Mouse (Mus musculus): ENCODE data around the gene Nol7. TPM values are rescaled to one million over a fixed set of nuclear protein-coding genes. Genes with fewer than 3 reads are reported as not detected.

Nol7 gene
- polyA plus RNA-seq, 1 experiment from 2014 or later: 94.3 TPM

DNA sequence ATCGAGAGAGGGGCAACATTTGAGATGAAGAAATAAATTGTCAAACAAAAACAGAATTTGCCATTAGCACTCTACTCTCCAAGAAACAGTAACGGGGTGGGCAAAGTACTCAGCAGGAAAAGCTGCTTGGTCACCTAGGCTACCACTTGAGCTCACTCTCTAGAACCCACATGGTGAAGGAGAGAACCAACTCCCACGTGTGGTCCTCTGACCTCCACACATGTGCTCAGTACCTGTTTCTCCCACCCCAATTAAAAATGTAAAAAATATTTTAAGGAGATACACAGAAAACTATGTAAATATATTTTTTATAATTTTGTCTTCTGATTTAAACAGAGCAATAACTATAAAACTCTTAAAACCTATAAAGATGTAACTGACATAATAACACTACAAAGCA is 49.5 kb downstream of the Nol7 start:
- Histone ChIP-seq H3K4me3 (ENCODE audit: inconsistent target) (no peak overlapping the region), H3K27ac (no peak overlapping the region), H3K36me3 (ENCODE audit: inconsistent target) (no peaks in the 10 kb centered on the region), H3K79me2 (ENCODE audit: inconsistent target) (peaks cover 100% of the 10 kb centered on the region)
- WGBS (ENCODE audit: missing documents): 62% methylated on average over 3 of the region's 3 CpGs

GRCm38 (mm10) chr13:43450686-43451085 is 52.5 kb downstream of the Nol7 start:
- H3K27ac ChIP-seq: no peak overlapping the region
- no peaks in the 10 kb centered on the region for H3K36me3 ChIP-seq (ENCODE audit: inconsistent target)
- WGBS (ENCODE audit: missing documents): 100% methylated on average over 3 of the region's 3 CpGs
- peaks cover 100% of the 10 kb centered on the region for H3K79me2 ChIP-seq (ENCODE audit: inconsistent target)
- no peak overlapping the region for H3K4me3 ChIP-seq (ENCODE audit: inconsistent target)

GRCm38 (mm10) chr13:43452177-43452576 is 54.0 kb downstream of the Nol7 start:
- Histone ChIP-seq H3K4me3 (ENCODE audit: inconsistent target) (no peak overlapping the region), H3K79me2 (ENCODE audit: inconsistent target) (peaks cover 100% of the 10 kb centered on the region)
- WGBS (ENCODE audit: missing documents): 88% methylated on average over 2 of the region's 2 CpGs

GRCm38 (mm10) chr13:43452843-43453605 is 54.8 kb downstream of the Nol7 start:
- no peak overlapping the region for H3K27ac ChIP-seq
- peaks cover 100% of the 10 kb centered on the region for H3K79me2 ChIP-seq (ENCODE audit: inconsistent target)
- no peaks in the 10 kb centered on the region for H3K36me3 ChIP-seq (ENCODE audit: inconsistent target)
- no peak overlapping the region for H3K4me3 ChIP-seq (ENCODE audit: inconsistent target)
- WGBS (ENCODE audit: missing documents): 33% methylated on average over 7 of the region's 7 CpGs

More at GRCm38 (mm10) chr13:43452177-43452576, 54.0 kb downstream of the Nol7 start:
- no peak overlapping the region for H3K27ac ChIP-seq
- no peaks in the 10 kb centered on the region for H3K36me3 ChIP-seq (ENCODE audit: inconsistent target)

DNA sequence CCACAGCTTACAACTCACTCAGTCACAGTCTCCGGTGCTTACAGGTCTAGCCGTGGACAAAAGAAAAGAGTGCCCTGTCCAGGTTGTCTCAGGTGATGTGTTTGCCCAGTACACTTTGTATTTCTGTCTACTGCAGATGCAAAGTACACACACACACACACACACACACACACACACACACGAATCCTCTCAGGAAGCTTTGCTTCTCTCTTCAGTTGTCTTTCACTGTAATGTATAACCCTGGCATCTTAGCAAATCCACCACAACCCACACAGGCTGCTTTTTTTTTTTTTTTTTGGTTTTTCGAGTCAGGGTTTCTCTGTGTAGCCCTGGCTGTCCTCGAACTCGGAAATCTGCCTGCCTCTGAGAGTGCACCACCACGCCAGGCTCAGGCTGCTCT is 56.2 kb downstream of the Nol7 start:
- H3K27ac ChIP-seq: no peak overlapping the region
- H3K36me3 ChIP-seq (ENCODE audit: inconsistent target): no peaks in the 10 kb centered on the region
- H3K4me3 ChIP-seq (ENCODE audit: inconsistent target): no peak overlapping the region
- WGBS (ENCODE audit: missing documents): 67% methylated on average over 5 of the region's 7 CpGs
- peaks cover 100% of the 10 kb centered on the region for H3K79me2 ChIP-seq (ENCODE audit: inconsistent target)

Other genes starting within 250 kb of the Nol7 start
- 9.1 to 16.9 TPM (median 10.5 TPM) in 3 replicates for gene Tbc1d7, start 226.9 kb upstream of the Nol7 start, polyA plus RNA-seq (2018)
- gene Gfod1, start 94.2 kb upstream of the Nol7 start, polyA plus RNA-seq (2018): 0.07 to 0.46 TPM (median 0.28 TPM) in 3 replicates
- 4.2 to 6.8 TPM (median 4.5 TPM) in 3 replicates for gene Sirt5, start 32.9 kb upstream of the Nol7 start, polyA plus RNA-seq (2018)
- 44.6 to 53.4 TPM (median 47.4 TPM) in 3 replicates for gene Ranbp9, start 82.9 kb downstream of the Nol7 start, polyA plus RNA-seq (2018)
- gene Mcur1, start 161.8 kb downstream of the Nol7 start, polyA plus RNA-seq (2018): 27.6 to 32.3 TPM (median 29.1 TPM) in 3 replicates
- not detected in 3 replicates for gene Rnf182, start 217.3 kb downstream of the Nol7 start, polyA plus RNA-seq (2018)

Measured in macrophage (primary cell).